Mouse (Mus musculus) kidney, adult 2 months (tissue): Measurements from ENCODE around the gene Dlx3.

Experiments used
- CTCF ChIP-seq: fragments of 200-500 bp; conservative IDR thresholded peaks from 2 replicates; pipeline ENCODE4 v1.5.1; 2011; ENCODE audit warnings: low read depth, mild to moderate bottlenecking, control low read depth, low read length, moderate library complexity, mixed read lengths; ENCODE audit not compliant: insufficient read depth, insufficient read length
- POLR2A ChIP-seq: fragments of 200-500 bp; IDR thresholded peaks from one replicate; pipeline ENCODE4 v1.6.1; 2011; ENCODE audit warnings: low read depth, low read length, control low read depth

DNA sequence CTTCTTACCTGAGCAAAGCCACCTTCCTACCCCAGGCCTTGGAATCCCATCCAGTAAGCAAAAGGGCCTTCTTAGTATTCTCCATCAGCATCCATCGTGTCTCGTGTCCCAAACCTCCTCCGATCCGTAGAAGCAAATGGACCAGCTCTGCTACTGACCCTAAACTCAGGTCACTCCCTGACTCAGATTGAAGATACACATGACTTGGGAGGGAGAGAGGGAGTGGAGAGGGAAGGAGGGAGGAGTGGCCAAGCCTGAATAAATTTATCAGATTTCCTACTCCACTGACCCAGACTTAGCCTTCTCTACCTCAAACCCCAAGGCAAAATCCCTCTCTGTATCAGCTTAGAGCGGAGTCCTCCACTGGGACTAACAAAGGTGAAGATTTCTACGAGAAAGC, 39.1 kb upstream of the Dlx3 start:
- no peak for TF ChIP-seq CTCF
- TF ChIP-seq POLR2A, result no peak
